Mouse (Mus musculus) E14TG2a.4 (cell line): ENCODE measurements around the gene Nr1i2.

Experiments used
- H3K27me3 ChIP-seq: 2 replicates; pipeline ENCODE4 v1.6.1; 2014; ENCODE audit warnings: low read length, control low read depth; ENCODE audit not compliant: insufficient read depth
- H3K36me3 ChIP-seq: 2 replicates; pipeline ENCODE4 v1.6.1; 2014; ENCODE audit warnings: low read length, control low read depth; ENCODE audit not compliant: insufficient read depth
- H3K4me1 ChIP-seq: replicated peaks from 2 replicates; pipeline ENCODE4 v1.6.1; 2014; ENCODE audit warnings: low read depth, low read length, control low read depth
- H3K4me3 ChIP-seq: replicated peaks from 2 replicates; pipeline ENCODE4 v1.5.1; 2014; ENCODE audit warnings: mild to moderate bottlenecking, low read length
- H3K9me3 ChIP-seq: 2 replicates; pipeline ENCODE4 v1.6.1; 2014; ENCODE audit warnings: low read length, control low read depth
- CTCF ChIP-seq: conservative IDR thresholded peaks from 2 replicates; pipeline ENCODE4 v1.5.1; 2014; ENCODE audit warnings: low read length
- NANOG ChIP-seq: IDR thresholded peaks from 2 replicates; pipeline ENCODE4 v1.6.1; 2014; ENCODE audit warnings: borderline replicate concordance, low read length, mixed read lengths
- POU5F1 ChIP-seq: IDR thresholded peaks from 2 replicates; pipeline ENCODE4 v1.6.1; 2014; ENCODE audit warnings: low read length, borderline replicate concordance

Gene Nr1i2

DNA sequence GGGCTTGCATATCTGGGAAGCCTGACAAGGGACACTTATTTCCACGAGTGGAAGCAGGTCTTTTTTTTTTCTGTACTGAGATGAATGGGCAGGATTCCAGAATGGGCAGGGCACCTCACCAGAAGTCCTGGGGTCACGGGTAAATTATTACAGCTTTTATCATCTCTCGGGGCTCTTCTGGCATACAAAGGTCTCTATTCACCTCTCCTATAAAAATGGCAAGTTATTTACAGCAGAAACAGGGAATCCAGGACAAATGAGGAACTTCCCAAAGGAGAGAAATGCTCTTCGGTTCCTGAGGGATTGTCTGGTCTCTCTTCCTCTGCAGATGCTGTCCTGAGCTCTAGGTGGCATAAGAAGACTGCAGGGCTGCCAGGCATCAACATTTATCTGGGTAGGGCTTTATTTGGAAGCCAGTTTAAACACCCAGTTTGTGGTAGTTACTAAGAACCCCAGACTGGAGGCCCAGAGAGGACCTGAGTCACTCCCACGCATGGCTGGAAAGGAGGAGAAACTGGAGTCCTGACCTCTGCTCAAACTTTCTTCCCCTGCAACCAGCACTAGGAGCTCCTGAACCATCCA lies 816 bp upstream of the Nr1i2 start:
- no peaks in the 10 kb centered on the region for H3K36me3 ChIP-seq
- peaks cover 11% of the 10 kb centered on the region for H3K27me3 ChIP-seq
- H3K4me1 ChIP-seq = no peaks in the 10 kb centered on the region
- H3K4me3 ChIP-seq = no peak overlapping the region
- H3K9me3 ChIP-seq = no peaks in the 10 kb centered on the region
- TF ChIP-seq NANOG = no peak
- no peak for TF ChIP-seq CTCF
- TF ChIP-seq POU5F1 = no peak

DNA sequence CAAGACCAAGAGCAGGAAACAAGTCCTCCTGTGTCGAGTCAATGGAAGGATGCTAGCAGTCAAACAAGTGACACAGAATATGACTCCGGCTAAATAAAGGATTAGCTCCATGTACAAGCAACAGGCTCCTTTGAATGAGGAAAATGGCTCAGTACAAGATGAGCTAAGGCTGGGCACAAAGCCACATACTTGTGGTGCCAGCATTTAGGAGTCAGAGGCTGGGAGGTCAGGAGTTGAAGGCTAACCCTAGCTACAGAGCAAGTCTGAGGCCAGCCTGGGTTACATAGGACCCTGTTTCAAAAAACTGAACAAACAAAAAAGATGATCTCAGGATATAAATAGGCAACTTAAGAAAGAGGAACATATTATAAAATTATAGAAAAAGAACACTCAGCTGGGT lies 4.5 kb downstream of the Nr1i2 start:
- no peaks in the 10 kb centered on the region for H3K36me3 ChIP-seq
- H3K4me3 ChIP-seq = no peak overlapping the region
- TF ChIP-seq POU5F1 = no peak
- TF ChIP-seq CTCF = no peak
- TF ChIP-seq NANOG = no peak
- H3K9me3 ChIP-seq = no peaks in the 10 kb centered on the region
- no peaks in the 10 kb centered on the region for H3K4me1 ChIP-seq
- peaks cover 16% of the 10 kb centered on the region for H3K27me3 ChIP-seq

DNA sequence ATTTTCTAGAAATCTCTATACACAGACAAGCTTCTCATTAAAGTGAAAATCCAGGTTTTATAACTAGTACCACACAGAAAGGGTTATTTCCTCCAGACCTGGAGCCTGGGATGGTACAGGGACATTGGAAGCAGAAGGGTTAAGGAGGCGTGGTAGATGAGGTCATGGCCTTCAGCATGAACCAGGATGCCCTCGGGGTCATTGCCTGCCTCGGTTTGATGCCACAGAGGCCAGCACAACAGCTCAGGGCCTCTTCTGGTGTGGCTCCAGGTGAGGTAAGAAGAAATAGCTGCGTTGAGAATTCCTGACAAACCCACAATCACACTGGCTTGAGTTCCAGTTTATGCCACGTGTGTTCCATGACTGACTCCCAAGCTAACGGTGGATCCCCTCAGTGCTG lies 5.8 kb downstream of the Nr1i2 start:
- TF ChIP-seq NANOG (no peak), CTCF (no peak)
- no peak overlapping the region for H3K4me3 ChIP-seq
- no peaks in the 10 kb centered on the region for H3K36me3 ChIP-seq
- H3K27me3 ChIP-seq = peaks cover 16% of the 10 kb centered on the region
- no peaks in the 10 kb centered on the region for H3K9me3 ChIP-seq
- no peaks in the 10 kb centered on the region for H3K4me1 ChIP-seq

DNA sequence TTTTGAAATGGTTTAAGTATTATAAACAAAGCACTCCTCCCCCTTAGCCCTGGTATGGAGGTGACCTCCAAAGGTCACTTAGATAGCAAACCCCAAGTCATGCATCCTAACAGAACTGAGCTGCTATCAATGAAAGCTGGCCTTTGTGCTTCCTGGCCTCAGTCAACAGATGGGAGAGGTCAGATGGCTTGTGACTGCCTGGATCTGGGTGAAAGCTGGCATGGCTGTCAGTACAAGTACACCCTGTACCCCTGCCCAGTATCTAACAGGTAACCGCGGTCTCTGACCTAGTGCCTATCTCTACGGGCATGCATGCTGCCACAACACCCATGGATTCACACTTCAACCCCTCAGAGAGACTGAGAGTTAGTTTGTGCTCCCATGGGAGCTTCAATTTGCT lies 6.9 kb downstream of the Nr1i2 start:
- H3K4me1 ChIP-seq = no peaks in the 10 kb centered on the region
- no peaks in the 10 kb centered on the region for H3K9me3 ChIP-seq
- H3K4me3 ChIP-seq = no peak overlapping the region
- no peaks in the 10 kb centered on the region for H3K36me3 ChIP-seq
- TF ChIP-seq POU5F1 (no peak), NANOG (no peak), CTCF (no peak)
- H3K27me3 ChIP-seq = peaks cover 21% of the 10 kb centered on the region

DNA sequence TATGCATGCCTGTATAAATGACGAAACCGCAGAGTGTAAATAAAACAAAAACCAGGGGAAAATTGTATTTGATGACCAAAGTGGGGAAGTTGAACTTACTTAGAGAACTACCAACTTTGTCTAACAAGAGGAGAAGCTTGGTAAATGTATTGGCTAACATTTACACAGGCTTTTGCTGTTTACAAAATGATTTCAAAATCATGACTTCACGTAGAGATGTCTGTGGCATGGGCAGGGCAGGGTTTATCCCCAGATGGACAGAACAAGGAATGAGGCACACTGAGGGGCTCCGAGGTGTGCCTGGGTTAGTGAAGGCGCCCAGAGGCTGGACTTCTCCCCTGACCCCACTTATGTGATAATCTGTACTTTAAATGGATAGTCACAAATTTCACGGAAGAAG lies 7.3 kb downstream of the Nr1i2 start:
- H3K4me1 ChIP-seq = no peaks in the 10 kb centered on the region
- TF ChIP-seq POU5F1 = no peak
- TF ChIP-seq CTCF = no peak
- no peak for TF ChIP-seq NANOG
- no peak overlapping the region for H3K4me3 ChIP-seq
- H3K9me3 ChIP-seq = no peaks in the 10 kb centered on the region
- peaks cover 21% of the 10 kb centered on the region for H3K27me3 ChIP-seq
- no peaks in the 10 kb centered on the region for H3K36me3 ChIP-seq

DNA sequence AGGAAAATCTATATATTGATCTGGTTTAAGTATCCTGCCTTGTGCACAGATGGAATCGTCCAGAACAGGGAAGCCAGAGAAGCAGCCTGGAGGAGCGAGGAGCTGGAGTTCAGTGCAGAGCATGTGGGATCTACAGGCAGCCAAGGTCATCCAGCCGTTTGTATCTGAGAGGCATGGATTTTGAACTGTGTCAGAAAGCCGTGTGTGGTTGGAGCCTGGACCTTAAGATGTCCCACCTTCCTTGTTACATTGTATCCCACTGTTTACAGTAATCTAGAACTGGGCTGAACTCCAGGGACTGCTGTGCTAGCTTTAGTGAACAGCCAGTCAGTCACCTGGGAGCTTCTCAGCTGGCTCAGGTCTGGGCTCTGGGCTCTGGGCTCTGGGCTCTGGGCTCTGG lies 8.1 kb downstream of the Nr1i2 start:
- Histone ChIP-seq H3K4me3 (no peak overlapping the region), H3K36me3 (no peaks in the 10 kb centered on the region), H3K4me1 (no peaks in the 10 kb centered on the region), H3K9me3 (no peaks in the 10 kb centered on the region), H3K27me3 (peaks cover 21% of the 10 kb centered on the region)
- TF ChIP-seq POU5F1 = no peak
- no peak for TF ChIP-seq CTCF
- no peak for TF ChIP-seq NANOG

DNA sequence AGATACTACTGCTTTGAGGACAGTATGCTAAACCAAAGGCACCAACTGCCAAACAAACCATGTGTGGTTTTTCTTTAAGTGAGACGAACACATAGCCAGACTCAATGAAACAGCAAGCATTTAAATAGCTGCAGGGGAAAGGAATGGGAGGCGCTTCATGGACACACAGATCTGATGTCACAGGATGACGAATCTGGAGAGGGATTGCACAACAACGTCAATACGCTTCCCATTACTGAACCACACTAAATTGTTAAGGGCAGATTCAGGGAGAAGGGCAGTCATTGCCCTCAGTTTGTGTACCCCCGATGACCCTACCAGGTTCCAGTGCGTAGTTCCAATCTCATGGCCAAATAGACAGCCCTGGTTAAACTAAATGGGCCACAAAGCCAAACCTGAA lies 8.8 kb downstream of the Nr1i2 start:
- Histone ChIP-seq H3K4me3 (no peak overlapping the region), H3K36me3 (no peaks in the 10 kb centered on the region), H3K4me1 (no peaks in the 10 kb centered on the region), H3K9me3 (no peaks in the 10 kb centered on the region), H3K27me3 (peaks cover 16% of the 10 kb centered on the region)
- TF ChIP-seq POU5F1 = no peak
- no peak for TF ChIP-seq NANOG
- no peak for TF ChIP-seq CTCF

DNA sequence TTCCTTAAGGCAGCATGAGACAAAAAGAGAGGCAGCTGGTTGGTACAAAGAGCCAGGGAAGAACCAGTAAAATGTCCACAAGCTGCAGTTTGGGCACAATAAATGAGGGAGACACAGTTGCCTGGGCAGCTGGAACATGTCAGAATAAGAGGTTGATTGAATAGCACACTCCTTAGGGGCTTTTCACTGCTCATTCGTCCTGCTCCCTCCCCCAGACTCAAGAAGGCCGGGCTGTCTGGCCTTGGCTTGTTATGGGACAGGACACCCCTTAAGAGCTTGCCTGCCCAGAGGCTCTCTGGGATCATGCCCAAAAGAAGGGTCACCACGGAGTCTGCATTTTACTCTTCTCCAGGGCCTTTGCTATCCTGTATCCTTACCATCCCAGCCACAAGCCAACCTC lies 11.3 kb downstream of the Nr1i2 start:
- Histone ChIP-seq H3K9me3 (no peaks in the 10 kb centered on the region), H3K36me3 (no peaks in the 10 kb centered on the region), H3K27me3 (peaks cover 9% of the 10 kb centered on the region; the same call in 1 of the 2 replicates), H3K4me1 (no peaks in the 10 kb centered on the region), H3K4me3 (no peak overlapping the region)
- TF ChIP-seq POU5F1 (no peak), CTCF (no peak), NANOG (no peak)

DNA sequence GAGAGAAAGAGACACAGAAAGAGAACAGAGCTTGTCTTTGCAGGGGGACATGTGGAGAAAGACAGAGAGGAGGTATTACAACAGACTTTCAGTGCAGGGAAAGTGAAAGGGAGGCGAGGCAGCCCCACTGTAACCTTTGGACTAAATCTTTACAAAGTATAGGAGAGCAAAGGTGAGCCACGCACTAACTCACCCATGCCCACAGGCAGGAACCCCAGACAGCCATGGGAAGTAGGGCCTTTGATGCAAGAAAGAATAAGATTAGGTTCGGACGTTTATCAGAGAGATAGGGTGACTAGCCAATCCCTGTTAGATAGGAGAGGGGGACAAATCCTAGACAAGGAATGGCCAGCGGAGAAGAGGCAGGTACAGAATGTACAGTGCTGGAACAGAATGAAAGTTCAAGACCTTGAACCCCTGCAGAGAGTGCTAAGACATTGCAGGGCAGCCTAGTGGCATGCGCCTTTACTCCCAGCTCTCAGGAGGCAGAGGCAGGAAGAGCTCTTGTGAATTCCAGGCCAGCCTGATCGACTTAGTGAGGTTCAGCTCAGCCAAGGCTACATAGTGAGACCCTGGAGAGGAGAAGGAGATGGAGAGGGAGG lies 12.0 kb downstream of the Nr1i2 start:
- H3K36me3 ChIP-seq = no peaks in the 10 kb centered on the region
- TF ChIP-seq CTCF (no peak), NANOG (no peak), POU5F1 (no peak)
- no peak overlapping the region for H3K4me3 ChIP-seq

More for the DNA sequence above, 12.0 kb downstream of the Nr1i2 start:
- Histone ChIP-seq H3K9me3 (no peaks in the 10 kb centered on the region), H3K4me1 (no peaks in the 10 kb centered on the region), H3K27me3 (peaks cover 6% of the 10 kb centered on the region; the same call in 1 of the 2 replicates)
